Mouse (Mus musculus) heart, postnatal 0 days (tissue): ENCODE measurements at regions not wholly inside any gene's neighbourhood (a gene's known extent, or its start where the extent isn't known, plus 50 kb on each side); places are given as distances from the start of the nearest gene placed in this dataset.

ENCODE experiments used
- ATAC-seq: fragments of 200-750 bp; cut with Nextera tagmentation; 2 replicates; pipeline ENCODE4 v1.8.0; 2017; ENCODE audit warnings: low read depth, moderate number of reproducible peaks, moderate library complexity; ENCODE audit not compliant: insufficient read depth
- DNase-seq: peaks from one replicate; pipeline ENCODE4 v3.0.0-alpha.2; 2016; ENCODE audit warnings: low spot score
- H3K27ac ChIP-seq: fragments of 300-500 bp; sonication (generic); 2 replicates; pipeline ENCODE4 v1.5.1; 2014; ENCODE audit warnings: low read depth, mild to moderate bottlenecking
- H3K27me3 ChIP-seq: fragments of 300-500 bp; sonication (generic); 2 replicates; pipeline ENCODE4 v1.6.1; 2014; ENCODE audit warnings: low read length, mixed read lengths; ENCODE audit not compliant: control insufficient read depth, insufficient read depth
- H3K36me3 ChIP-seq: fragments of 300-500 bp; sonication (generic); replicated peaks from 2 replicates; pipeline ENCODE4 v1.6.1; 2014; ENCODE audit warnings: low read length, mixed read lengths; ENCODE audit not compliant: control insufficient read depth, insufficient read depth
- H3K4me1 ChIP-seq: fragments of 300-500 bp; sonication (generic); 2 replicates; pipeline ENCODE4 v1.6.1; 2014; ENCODE audit warnings: antibody characterized with exemption; ENCODE audit not compliant: control insufficient read depth, insufficient read depth
- H3K4me2 ChIP-seq: fragments of 300-500 bp; sonication (generic); 2 replicates; pipeline ENCODE4 v1.6.1; 2014; ENCODE audit warnings: low read depth, mild to moderate bottlenecking, low read length, moderate library complexity
- H3K4me3 ChIP-seq: fragments of 300-500 bp; sonication (generic); 2 replicates; pipeline ENCODE4 v1.5.1; 2014; ENCODE audit warnings: low read depth, low read length
- H3K9ac ChIP-seq: fragments of 300-500 bp; sonication (generic); replicated peaks from 2 replicates; pipeline ENCODE4 v1.6.1; 2014; ENCODE audit warnings: low read depth, low read length, mixed read lengths
- H3K9me3 ChIP-seq: fragments of 300-500 bp; sonication (generic); replicated peaks from 2 replicates; pipeline ENCODE4 v1.6.1; 2016; ENCODE audit warnings: low read length; ENCODE audit not compliant: control insufficient read depth
- CTCF ChIP-seq: IDR thresholded peaks from 2 replicates; pipeline ENCODE4 v1.5.1; 2016; ENCODE audit warnings: antibody characterized with exemption, control low read depth, low read depth
- EP300 ChIP-seq: IDR thresholded peaks from 2 replicates; pipeline ENCODE4 v1.6.1; 2016; ENCODE audit warnings: antibody characterized with exemption, low read depth
- WGBS: fragments of 180-500 bp; shearing (Covaris S2); extraction: QIAGEN DNeasy Blood & Tissue Kit; methylation state at CpG from one replicate; pipeline ENCODE4 v1.1.7; 2014; 5-methylcytosine and 5-hydroxymethylcytosine counted together

DNA sequence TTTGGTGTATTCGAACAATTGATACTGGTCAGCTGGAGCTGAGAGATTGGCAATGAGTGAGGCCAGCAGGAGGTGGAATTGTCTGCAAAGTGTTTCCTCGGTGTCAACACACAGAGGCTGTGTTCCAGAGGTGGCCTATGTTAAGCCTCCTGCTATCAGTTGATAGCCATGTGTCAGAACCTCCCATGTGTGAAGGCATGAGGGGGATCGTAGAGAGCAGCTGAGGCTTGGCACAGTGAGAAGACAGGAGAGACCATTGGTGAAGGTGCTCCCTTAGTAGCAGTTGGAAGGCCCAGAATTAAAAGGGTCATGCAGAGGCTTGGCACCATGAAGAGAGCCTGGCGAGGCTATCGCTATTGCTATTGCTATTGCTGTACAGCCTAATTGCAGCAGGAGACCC lies 86.6 kb upstream of the Opcml start:
- Histone ChIP-seq H3K4me1 (peaks cover 9% of the 10 kb centered on the region; the same call in 1 of the 2 replicates), H3K4me3 (no peak overlapping the region), H3K27me3 (no peaks in the 10 kb centered on the region), H3K27ac (no peak overlapping the region; the same call in 1 of the 2 replicates), H3K4me2 (no peak overlapping the region), H3K36me3 (no peaks in the 10 kb centered on the region), H3K9ac (no peak overlapping the region), H3K9me3 (no peaks in the 10 kb centered on the region)
- DNase-seq (peak; percentile 45), ATAC-seq (peak; percentile 93)
- WGBS = 28% methylated on average over 5 of the region's 5 CpGs
- no peak for TF ChIP-seq CTCF
- TF ChIP-seq EP300 = peak; percentile 44; the same call in 1 of the 2 replicates

DNA sequence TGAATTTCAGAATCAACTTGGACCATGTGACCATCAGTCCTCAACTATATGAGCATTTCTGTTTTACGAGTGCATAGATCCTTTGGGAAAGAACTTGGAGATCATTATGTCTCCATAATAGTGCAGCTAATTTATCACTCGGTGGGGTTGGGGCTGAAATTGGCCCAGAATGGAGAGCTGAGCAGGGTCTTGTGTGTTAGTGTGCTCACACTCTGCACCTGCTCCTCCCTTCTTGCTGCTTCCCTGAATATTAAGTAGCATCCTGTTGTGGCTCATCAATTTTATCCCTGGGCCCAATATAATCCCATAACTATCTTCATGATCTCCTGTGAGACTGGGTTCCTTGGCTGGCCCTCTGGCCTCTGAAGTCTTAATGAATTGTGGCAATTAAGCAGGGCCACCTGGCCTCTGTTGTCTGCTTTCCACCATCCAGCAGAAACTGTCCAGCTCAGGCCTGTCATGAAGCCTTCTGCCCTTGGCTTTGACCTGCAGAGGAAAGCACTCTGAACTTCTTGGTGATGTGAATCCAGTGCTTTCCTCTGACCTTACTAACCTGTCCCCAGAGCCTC lies 66.7 kb upstream of the Opcml start:
- WGBS = 77% methylated on average over 2 of the region's 2 CpGs
- ATAC-seq (no peak), DNase-seq (no peak)
- Histone ChIP-seq H3K27ac (no peak overlapping the region), H3K4me2 (no peak overlapping the region), H3K9me3 (no peaks in the 10 kb centered on the region), H3K27me3 (no peaks in the 10 kb centered on the region), H3K9ac (no peak overlapping the region), H3K4me3 (no peak overlapping the region), H3K36me3 (no peaks in the 10 kb centered on the region), H3K4me1 (no peaks in the 10 kb centered on the region)
- TF ChIP-seq EP300 (no peak), CTCF (no peak)

DNA sequence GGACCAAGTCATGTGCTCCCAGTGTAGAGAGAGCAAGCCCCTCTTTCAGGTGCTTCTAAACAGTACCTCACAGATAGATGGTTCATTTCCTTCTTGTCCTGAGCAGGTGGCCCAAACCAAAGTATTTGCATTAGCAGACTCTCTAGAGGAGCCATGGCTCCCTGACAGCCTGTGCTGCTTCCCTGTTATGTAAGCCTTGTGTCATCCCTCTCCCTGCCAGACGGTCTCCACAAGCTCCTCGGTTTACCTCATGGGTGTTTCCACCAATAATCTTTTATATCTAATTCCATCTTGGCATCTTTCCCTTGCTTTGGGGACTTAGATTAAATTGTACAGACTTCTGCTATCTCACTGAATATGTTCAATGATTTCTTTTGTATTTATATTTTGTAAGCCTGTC lies 66.0 kb upstream of the Opcml start:
- no peaks in the 10 kb centered on the region for H3K27me3 ChIP-seq
- DNase-seq = no peak
- no peak overlapping the region for H3K4me3 ChIP-seq
- no peaks in the 10 kb centered on the region for H3K4me1 ChIP-seq
- no peaks in the 10 kb centered on the region for H3K9me3 ChIP-seq
- H3K4me2 ChIP-seq = no peak overlapping the region
- H3K27ac ChIP-seq = no peak overlapping the region
- no peaks in the 10 kb centered on the region for H3K36me3 ChIP-seq
- no peak for TF ChIP-seq EP300
- no peak for ATAC-seq
- H3K9ac ChIP-seq = no peak overlapping the region
- WGBS = 65% methylated on average over 2 of the region's 2 CpGs

DNA sequence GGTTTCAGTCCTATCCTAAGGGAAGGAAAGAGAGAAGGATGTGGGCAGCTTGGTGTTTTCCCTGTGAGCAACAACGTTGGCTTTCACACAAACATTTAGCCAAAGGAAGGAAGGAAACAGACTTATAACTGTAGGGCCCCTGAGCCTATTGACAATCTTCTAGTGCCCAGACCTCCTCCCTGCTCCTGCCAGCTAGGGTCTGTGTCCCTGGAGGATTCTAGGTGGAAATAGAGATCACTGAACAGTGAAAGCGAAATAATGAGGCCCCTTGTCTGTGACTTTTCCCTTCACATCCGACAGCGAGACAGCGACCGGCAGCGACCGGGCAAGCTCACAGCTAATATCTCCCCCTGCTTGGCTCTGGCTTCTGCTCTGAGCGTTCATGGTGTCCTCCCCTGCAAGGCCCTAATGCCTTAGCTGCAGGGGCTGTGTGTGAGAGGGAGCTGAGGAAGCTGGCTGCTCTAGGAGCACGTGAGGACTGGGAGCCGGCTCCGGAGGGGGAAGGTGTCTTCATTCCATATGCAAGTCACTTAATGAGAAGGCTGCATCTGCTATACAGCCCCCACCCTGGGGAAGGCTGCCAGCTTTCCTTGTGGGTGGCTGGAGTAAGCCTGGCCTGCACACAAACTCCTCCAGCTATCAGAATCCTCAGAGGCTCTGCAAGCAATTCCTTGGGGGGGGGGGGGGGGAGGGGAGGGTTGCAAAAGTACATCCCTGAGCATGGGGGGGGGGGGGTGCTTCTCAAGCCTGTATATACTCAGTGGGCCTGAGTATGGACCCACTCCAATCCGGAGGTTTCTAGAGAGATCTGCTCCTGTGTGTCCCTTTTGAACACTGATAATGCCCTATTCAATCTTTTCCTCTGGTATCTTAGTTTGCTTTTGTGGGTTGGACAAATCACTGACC lies 61.7 kb upstream of the Opcml start:
- WGBS = 7% methylated on average over 13 of the region's 13 CpGs
- H3K4me2 ChIP-seq = peak overlapping the region; percentile 24; the same call in 1 of the 2 replicates
- H3K27me3 ChIP-seq = no peaks in the 10 kb centered on the region
- no peak overlapping the region for H3K4me3 ChIP-seq
- no peaks in the 10 kb centered on the region for H3K36me3 ChIP-seq
- ATAC-seq (no peak), DNase-seq (peak; percentile 7)
- H3K9ac ChIP-seq = no peak overlapping the region
- H3K27ac ChIP-seq = no peak overlapping the region
- no peaks in the 10 kb centered on the region for H3K9me3 ChIP-seq
- no peak for TF ChIP-seq CTCF
- no peak for TF ChIP-seq EP300
- H3K4me1 ChIP-seq = no peaks in the 10 kb centered on the region

DNA sequence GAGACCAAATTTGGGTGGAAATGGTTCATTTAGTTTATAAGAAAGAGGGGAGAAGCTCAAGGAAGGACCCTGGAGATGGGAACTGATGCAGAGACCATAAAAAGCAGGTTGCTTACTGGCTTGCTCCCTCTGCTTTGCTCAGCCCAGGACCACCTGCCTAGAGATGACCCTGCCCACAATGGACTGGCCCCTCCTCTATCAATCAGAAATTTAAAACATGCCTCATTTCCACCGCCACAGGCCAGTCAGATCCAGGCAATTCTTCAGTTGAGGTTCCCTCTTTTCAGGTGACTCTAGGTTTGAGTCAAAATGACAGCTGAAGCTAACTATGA lies 61.1 kb upstream of the Opcml start:
- no peak for ATAC-seq
- WGBS = 71% methylated on average over 1 of the region's 1 CpGs
- no peak overlapping the region for H3K4me3 ChIP-seq

More for the DNA sequence above, 61.1 kb upstream of the Opcml start:
- H3K36me3 ChIP-seq = no peaks in the 10 kb centered on the region
- TF ChIP-seq CTCF (no peak), EP300 (no peak)
- no peaks in the 10 kb centered on the region for H3K4me1 ChIP-seq
- H3K27me3 ChIP-seq = no peaks in the 10 kb centered on the region
- H3K27ac ChIP-seq = no peak overlapping the region
- DNase-seq = no peak
- H3K9ac ChIP-seq = no peak overlapping the region
- no peak overlapping the region for H3K4me2 ChIP-seq
- H3K9me3 ChIP-seq = no peaks in the 10 kb centered on the region
